Mouse (Mus musculus) heart, postnatal 0 days (tissue): ENCODE data around the gene Cox11. TPM values are rescaled to one million over a fixed set of nuclear protein-coding genes. Genes with fewer than 3 reads are reported as not detected.

Source experiments
- ATAC-seq: fragments of 200-750 bp; cut with Nextera tagmentation; 2 replicates; pipeline ENCODE4 v1.8.0; 2017; ENCODE audit warnings: low read depth, moderate number of reproducible peaks, moderate library complexity; ENCODE audit not compliant: insufficient read depth
- DNase-seq: peaks from one replicate; pipeline ENCODE4 v3.0.0-alpha.2; 2016; ENCODE audit warnings: low spot score
- H3K27ac ChIP-seq: fragments of 300-500 bp; sonication (generic); 2 replicates; pipeline ENCODE4 v1.5.1; 2014; ENCODE audit warnings: low read depth, mild to moderate bottlenecking
- H3K27me3 ChIP-seq: fragments of 300-500 bp; sonication (generic); 2 replicates; pipeline ENCODE4 v1.6.1; 2014; ENCODE audit warnings: low read length, mixed read lengths; ENCODE audit not compliant: control insufficient read depth, insufficient read depth
- H3K36me3 ChIP-seq: fragments of 300-500 bp; sonication (generic); replicated peaks from 2 replicates; pipeline ENCODE4 v1.6.1; 2014; ENCODE audit warnings: low read length, mixed read lengths; ENCODE audit not compliant: control insufficient read depth, insufficient read depth
- H3K4me1 ChIP-seq: fragments of 300-500 bp; sonication (generic); 2 replicates; pipeline ENCODE4 v1.6.1; 2014; ENCODE audit warnings: antibody characterized with exemption; ENCODE audit not compliant: control insufficient read depth, insufficient read depth
- H3K4me2 ChIP-seq: fragments of 300-500 bp; sonication (generic); 2 replicates; pipeline ENCODE4 v1.6.1; 2014; ENCODE audit warnings: low read depth, mild to moderate bottlenecking, low read length, moderate library complexity
- H3K4me3 ChIP-seq: fragments of 300-500 bp; sonication (generic); 2 replicates; pipeline ENCODE4 v1.5.1; 2014; ENCODE audit warnings: low read depth, low read length
- H3K9ac ChIP-seq: fragments of 300-500 bp; sonication (generic); replicated peaks from 2 replicates; pipeline ENCODE4 v1.6.1; 2014; ENCODE audit warnings: low read depth, low read length, mixed read lengths
- H3K9me3 ChIP-seq: fragments of 300-500 bp; sonication (generic); replicated peaks from 2 replicates; pipeline ENCODE4 v1.6.1; 2016; ENCODE audit warnings: low read length; ENCODE audit not compliant: control insufficient read depth
- CTCF ChIP-seq: IDR thresholded peaks from 2 replicates; pipeline ENCODE4 v1.5.1; 2016; ENCODE audit warnings: antibody characterized with exemption, control low read depth, low read depth
- EP300 ChIP-seq: IDR thresholded peaks from 2 replicates; pipeline ENCODE4 v1.6.1; 2016; ENCODE audit warnings: antibody characterized with exemption, low read depth
- WGBS: fragments of 180-500 bp; shearing (Covaris S2); extraction: QIAGEN DNeasy Blood & Tissue Kit; methylation state at CpG from one replicate; pipeline ENCODE4 v1.1.7; 2014; 5-methylcytosine and 5-hydroxymethylcytosine counted together
- polyA plus RNA-seq: library from polyadenylated mRNA; unstranded; fragments of >200 nt; fragmentation: Nextera tagmentation; extraction: Ambion mirVana; gene quantifications from 2 replicates; pipeline ENCODE4 v1.2.1, GENCODE M21; 2015
- total RNA-seq: library from RNA; depleted of rRNA; stranded (reverse); fragments of >200 nt; gene quantifications from 2 replicates; pipeline ENCODE4 v1.2.3, GENCODE M21; 2014; ENCODE audit warnings: low replicate concordance; rRNA removed

Gene Cox11
- total and polyA plus RNA-seq, 2 experiments from 2014 or later: 17.9 to 32.6 TPM

DNA sequence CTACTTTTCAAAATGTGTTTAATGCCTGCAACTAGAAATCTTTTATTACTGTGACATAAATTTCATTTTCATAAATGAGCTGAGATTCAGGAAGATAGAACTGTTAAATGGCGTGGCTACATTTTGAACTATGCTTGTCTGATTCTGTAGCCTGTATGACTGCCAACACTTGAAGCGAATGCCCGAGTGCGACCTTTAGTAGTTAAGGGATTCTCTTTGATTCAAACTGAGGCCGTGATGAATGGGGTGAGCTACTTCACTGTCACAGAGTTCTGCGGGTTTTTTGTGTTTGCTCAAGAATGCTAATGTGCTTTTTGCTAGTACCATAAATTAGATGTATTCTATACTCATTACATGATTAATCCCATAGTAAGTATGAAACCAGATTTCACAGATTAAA is 52.4 kb downstream of the Cox11 start:
- no peak for DNase-seq
- Histone ChIP-seq H3K4me2 (no peak overlapping the region), H3K36me3 (no peaks in the 10 kb centered on the region), H3K27me3 (no peaks in the 10 kb centered on the region), H3K4me1 (peaks cover 8% of the 10 kb centered on the region; the same call in 1 of the 2 replicates), H3K27ac (no peak overlapping the region), H3K9me3 (no peaks in the 10 kb centered on the region), H3K4me3 (no peak overlapping the region), H3K9ac (no peak overlapping the region)
- 60% methylated on average over 6 of the region's 6 CpGs for WGBS
- no peak for ATAC-seq
- TF ChIP-seq EP300: no peak
- no peak for TF ChIP-seq CTCF

GRCm38 (mm10) chr11:90694206-90694605 is 56.2 kb downstream of the Cox11 start:
- H3K27ac ChIP-seq: no peak overlapping the region
- no peak overlapping the region for H3K4me3 ChIP-seq
- 59% methylated on average over 4 of the region's 4 CpGs for WGBS
- no peak overlapping the region for H3K9ac ChIP-seq
- no peaks in the 10 kb centered on the region for H3K27me3 ChIP-seq
- ATAC-seq (no peak), DNase-seq (no peak)
- H3K36me3 ChIP-seq: no peaks in the 10 kb centered on the region
- no peak for TF ChIP-seq CTCF
- TF ChIP-seq EP300: no peak
- no peaks in the 10 kb centered on the region for H3K9me3 ChIP-seq
- no peaks in the 10 kb centered on the region for H3K4me1 ChIP-seq
- no peak overlapping the region for H3K4me2 ChIP-seq

Other genes starting within 250 kb of the Cox11 start
- gene Hlf, start 247.3 kb upstream of the Cox11 start, total RNA-seq: 5.4 and 7.6 TPM in 2 replicates
- 6.8 and 7.0 TPM in 2 replicates for gene Hlf, start 247.3 kb upstream of the Cox11 start, polyA plus RNA-seq
- 2.9 and 5.2 TPM in 2 replicates for gene Stxbp4, start 89 bp upstream of the Cox11 start, total RNA-seq
- gene Stxbp4, start 89 bp upstream of the Cox11 start, polyA plus RNA-seq: 4.7 and 5.6 TPM in 2 replicates
- gene Tom1l1, start 50.2 kb downstream of the Cox11 start, total RNA-seq: 14.8 and 15.1 TPM in 2 replicates
- 16.3 and 21.4 TPM in 2 replicates for gene Tom1l1, start 50.2 kb downstream of the Cox11 start, polyA plus RNA-seq